Mouse (Mus musculus) limb, embryonic 13.5 days (tissue): ENCODE measurements at regions not wholly inside any gene's neighbourhood (a gene's known extent, or its start where the extent isn't known, plus 50 kb on each side); places are given as distances from the start of the nearest gene placed in this dataset.

Source experiments
- ATAC-seq: fragments of 200-750 bp; cut with Nextera tagmentation; 2 replicates; pipeline ENCODE4 v1.8.0; 2017; ENCODE audit warnings: low read depth, moderate number of reproducible peaks, moderate TSS enrichment; ENCODE audit not compliant: low FRiP score
- H3K27ac ChIP-seq: fragments of 300-500 bp; sonication (generic); 2 replicates; pipeline ENCODE4 v1.5.1; 2015; ENCODE audit warnings: inconsistent platforms, mild to moderate bottlenecking, moderate library complexity
- H3K27me3 ChIP-seq: fragments of 300-500 bp; sonication (generic); 2 replicates; pipeline ENCODE4 v1.6.1; 2015; ENCODE audit warnings: mild to moderate bottlenecking, inconsistent platforms
- H3K36me3 ChIP-seq: fragments of 300-500 bp; sonication (generic); 2 replicates; pipeline ENCODE4 v1.6.1; 2015; ENCODE audit warnings: inconsistent platforms, mild to moderate bottlenecking, moderate library complexity
- H3K4me1 ChIP-seq: fragments of 300-500 bp; sonication (generic); 2 replicates; pipeline ENCODE4 v1.6.1; 2015; ENCODE audit warnings: inconsistent platforms
- H3K4me2 ChIP-seq: fragments of 300-500 bp; sonication (generic); replicated peaks from 2 replicates; pipeline ENCODE4 v1.6.1; 2015; ENCODE audit warnings: inconsistent platforms, mild to moderate bottlenecking, moderate library complexity
- H3K4me3 ChIP-seq: fragments of 300-500 bp; sonication (generic); 2 replicates; pipeline ENCODE4 v1.5.1; 2015; ENCODE audit warnings: moderate library complexity, mild to moderate bottlenecking, inconsistent platforms
- H3K9ac ChIP-seq: fragments of 300-500 bp; sonication (generic); 2 replicates; pipeline ENCODE4 v1.6.1; 2015; ENCODE audit warnings: mild to moderate bottlenecking, inconsistent platforms
- H3K9me3 ChIP-seq: fragments of 300-500 bp; sonication (generic); 2 replicates; pipeline ENCODE4 v1.6.1; 2016; ENCODE audit warnings: inconsistent platforms
- WGBS: fragments of 180-500 bp; shearing (Covaris S2); methylation state at CpG from one replicate; pipeline ENCODE4 v1.1.7; 2015; 5-methylcytosine and 5-hydroxymethylcytosine counted together

- Histone ChIP-seq H3K9me3 (no peaks in the 10 kb centered on the region), H3K4me2 (no peak overlapping the region), H3K27me3 (no peaks in the 10 kb centered on the region), H3K9ac (no peak overlapping the region), H3K4me1 (peaks cover 16% of the 10 kb centered on the region), H3K36me3 (no peaks in the 10 kb centered on the region), H3K27ac (no peak overlapping the region), H3K4me3 (no peak overlapping the region)
- WGBS = 84% methylated on average over 12 of the region's 12 CpGs
- ATAC-seq = no peak
Measured at GRCm38 (mm10) chr10:111388545-111389320, 84.3 kb upstream of the Nap1l1 start.

- no peak overlapping the region for H3K9ac ChIP-seq
- WGBS = 34% methylated on average over 9 of the region's 9 CpGs
- no peaks in the 10 kb centered on the region for H3K9me3 ChIP-seq
- H3K36me3 ChIP-seq = no peaks in the 10 kb centered on the region
- peak overlapping the region; percentile 58; the same call in 1 of the 2 replicates for H3K27ac ChIP-seq
- peak overlapping the region; percentile 31; the same call in 1 of the 2 replicates for H3K4me2 ChIP-seq
- ATAC-seq = peak; percentile 88
- no peak overlapping the region for H3K4me3 ChIP-seq
- no peaks in the 10 kb centered on the region for H3K27me3 ChIP-seq
- H3K4me1 ChIP-seq = peaks cover 16% of the 10 kb centered on the region
Measured at GRCm38 (mm10) chr10:111389890-111390289, 83.1 kb upstream of the Nap1l1 start.

- H3K4me2 ChIP-seq = no peak overlapping the region
Measured at GRCm38 (mm10) chr10:111394421-111394820, 78.6 kb upstream of the Nap1l1 start.

GRCm38 (mm10) chr10:111405071-111405470 is 68.0 kb upstream of the Nap1l1 start:
- Histone ChIP-seq H3K9ac (no peak overlapping the region), H3K27me3 (no peaks in the 10 kb centered on the region), H3K4me2 (no peak overlapping the region), H3K9me3 (no peaks in the 10 kb centered on the region), H3K36me3 (no peaks in the 10 kb centered on the region), H3K27ac (no peak overlapping the region), H3K4me3 (no peak overlapping the region), H3K4me1 (no peaks in the 10 kb centered on the region)
- WGBS = 94% methylated on average over 6 of the region's 6 CpGs
- no peak for ATAC-seq

More at GRCm38 (mm10) chr10:111394421-111394820, 78.6 kb upstream of the Nap1l1 start:
- no peak overlapping the region for H3K9ac ChIP-seq
- ATAC-seq = no peak
- peaks cover 14% of the 10 kb centered on the region for H3K4me1 ChIP-seq
- H3K36me3 ChIP-seq = no peaks in the 10 kb centered on the region
- no peak overlapping the region for H3K27ac ChIP-seq
- H3K9me3 ChIP-seq = no peaks in the 10 kb centered on the region
- H3K4me3 ChIP-seq = no peak overlapping the region
- 90% methylated on average over 9 of the region's 9 CpGs for WGBS
- no peaks in the 10 kb centered on the region for H3K27me3 ChIP-seq

- WGBS = 76% methylated on average over 3 of the region's 3 CpGs
- H3K27ac ChIP-seq = no peak overlapping the region
- no peak for ATAC-seq
Measured at GRCm38 (mm10) chr10:111408887-111409286, 64.1 kb upstream of the Nap1l1 start.

GRCm38 (mm10) chr10:111409497-111409896 is 63.5 kb upstream of the Nap1l1 start:
- H3K4me2 ChIP-seq = no peak overlapping the region
- H3K4me1 ChIP-seq = no peaks in the 10 kb centered on the region
- no peak overlapping the region for H3K27ac ChIP-seq
- H3K36me3 ChIP-seq = no peaks in the 10 kb centered on the region
- H3K9me3 ChIP-seq = no peaks in the 10 kb centered on the region
- WGBS = 69% methylated on average over 5 of the region's 5 CpGs
- no peak for ATAC-seq
- H3K9ac ChIP-seq = no peak overlapping the region
- H3K4me3 ChIP-seq = no peak overlapping the region
- no peaks in the 10 kb centered on the region for H3K27me3 ChIP-seq

More at GRCm38 (mm10) chr10:111408887-111409286, 64.1 kb upstream of the Nap1l1 start:
- Histone ChIP-seq H3K27me3 (no peaks in the 10 kb centered on the region), H3K9ac (no peak overlapping the region), H3K36me3 (no peaks in the 10 kb centered on the region), H3K4me3 (no peak overlapping the region), H3K4me2 (no peak overlapping the region), H3K4me1 (no peaks in the 10 kb centered on the region), H3K9me3 (no peaks in the 10 kb centered on the region)

- 82% methylated on average over 3 of the region's 3 CpGs for WGBS
- H3K4me2 ChIP-seq = no peak overlapping the region
- no peaks in the 10 kb centered on the region for H3K36me3 ChIP-seq
- H3K27me3 ChIP-seq = no peaks in the 10 kb centered on the region
- no peaks in the 10 kb centered on the region for H3K4me1 ChIP-seq
- H3K9ac ChIP-seq = no peak overlapping the region
- H3K4me3 ChIP-seq = no peak overlapping the region
- no peak for ATAC-seq
- no peak overlapping the region for H3K27ac ChIP-seq
- no peaks in the 10 kb centered on the region for H3K9me3 ChIP-seq
Measured at GRCm38 (mm10) chr10:111410121-111410520, 62.9 kb upstream of the Nap1l1 start.

- Histone ChIP-seq H3K9me3 (no peaks in the 10 kb centered on the region), H3K9ac (no peak overlapping the region), H3K27ac (no peak overlapping the region), H3K4me3 (no peak overlapping the region), H3K4me2 (no peak overlapping the region), H3K4me1 (peaks cover 1% of the 10 kb centered on the region; the same call in 1 of the 2 replicates), H3K27me3 (no peaks in the 10 kb centered on the region), H3K36me3 (no peaks in the 10 kb centered on the region)
- no peak for ATAC-seq
- 92% methylated on average over 9 of the region's 9 CpGs for WGBS
Measured at GRCm38 (mm10) chr10:111411533-111411932, 61.5 kb upstream of the Nap1l1 start.

- no peak for ATAC-seq
Measured at GRCm38 (mm10) chr10:111416611-111417130, 56.4 kb upstream of the Nap1l1 start.

GRCm38 (mm10) chr10:111419375-111420194 is 53.4 kb upstream of the Nap1l1 start:
- WGBS = 19% methylated on average over 23 of the region's 23 CpGs
- peaks cover 26% of the 10 kb centered on the region for H3K4me1 ChIP-seq
- peak overlapping the region; percentile 43 for H3K9ac ChIP-seq
- H3K36me3 ChIP-seq = no peaks in the 10 kb centered on the region
- H3K27ac ChIP-seq = no peak overlapping the region
- ATAC-seq = no peak
- H3K4me2 ChIP-seq = peak overlapping the region; percentile 65
- peak overlapping the region; percentile 36 for H3K4me3 ChIP-seq
- H3K9me3 ChIP-seq = no peaks in the 10 kb centered on the region
- no peaks in the 10 kb centered on the region for H3K27me3 ChIP-seq

More at GRCm38 (mm10) chr10:111416611-111417130, 56.4 kb upstream of the Nap1l1 start:
- H3K4me2 ChIP-seq = no peak overlapping the region
- H3K36me3 ChIP-seq = no peaks in the 10 kb centered on the region
- no peaks in the 10 kb centered on the region for H3K9me3 ChIP-seq
- H3K4me1 ChIP-seq = peaks cover 22% of the 10 kb centered on the region
- H3K27me3 ChIP-seq = no peaks in the 10 kb centered on the region
- H3K27ac ChIP-seq = no peak overlapping the region
- WGBS = 71% methylated on average over 6 of the region's 6 CpGs
- no peak overlapping the region for H3K4me3 ChIP-seq
- no peak overlapping the region for H3K9ac ChIP-seq

GRCm38 (mm10) chr10:111420195-111420838 is 52.7 kb upstream of the Nap1l1 start:
- Histone ChIP-seq H3K9me3 (no peaks in the 10 kb centered on the region), H3K4me2 (peak overlapping the region; percentile 65), H3K4me3 (peak overlapping the region; percentile 36), H3K27ac (no peak overlapping the region), H3K36me3 (no peaks in the 10 kb centered on the region), H3K9ac (peak overlapping the region; percentile 43), H3K27me3 (no peaks in the 10 kb centered on the region), H3K4me1 (peaks cover 26% of the 10 kb centered on the region)
- no peak for ATAC-seq
- 14% methylated on average over 7 of the region's 7 CpGs for WGBS

GRCm38 (mm10) chr10:111422057-111422456 is 51.0 kb upstream of the Nap1l1 start:
- Histone ChIP-seq H3K4me2 (no peak overlapping the region), H3K36me3 (no peaks in the 10 kb centered on the region), H3K9me3 (no peaks in the 10 kb centered on the region), H3K4me1 (peaks cover 23% of the 10 kb centered on the region), H3K27me3 (no peaks in the 10 kb centered on the region), H3K9ac (no peak overlapping the region), H3K4me3 (no peak overlapping the region), H3K27ac (no peak overlapping the region)
- ATAC-seq = no peak
- WGBS = 37% methylated on average over 6 of the region's 6 CpGs
